Mouse (Mus musculus) spleen, adult 2 months (tissue): Measurements from ENCODE around the gene Tmprss6.

Experiments
- CTCF ChIP-seq: fragments of 200-500 bp; IDR thresholded peaks from 2 replicates; pipeline ENCODE4 v1.5.1; 2011; ENCODE audit warnings: mild to moderate bottlenecking, inconsistent platforms; ENCODE audit not compliant: insufficient read depth, insufficient read length, insufficient replicate concordance; ENCODE audit errors: extremely low read depth
- POLR2A ChIP-seq: fragments of 200-500 bp; IDR thresholded peaks from 2 replicates; pipeline ENCODE4 v1.6.1; 2011; ENCODE audit warnings: low read depth, low read length, inconsistent platforms

DNA sequence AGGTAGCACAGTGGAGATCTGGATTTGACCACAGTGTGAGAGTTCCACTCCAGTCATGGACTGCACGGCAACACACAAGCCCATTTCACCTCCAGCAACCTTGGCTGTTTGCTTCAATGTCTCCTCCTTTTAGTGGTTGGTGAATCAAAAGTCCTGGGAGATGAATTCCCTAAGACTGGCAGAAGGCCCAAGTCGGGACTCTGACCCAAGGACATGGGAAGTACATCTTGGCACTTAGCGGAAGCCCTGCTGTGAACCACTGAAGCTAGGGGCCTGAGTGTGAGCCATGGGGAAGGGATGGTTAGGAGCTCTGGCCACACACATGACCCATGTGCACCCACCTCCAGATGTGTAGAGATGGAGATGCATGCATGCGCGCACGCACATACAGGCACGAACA is 864 bp downstream of the Tmprss6 start:
- no peak for TF ChIP-seq POLR2A
- TF ChIP-seq CTCF, result no peak
